Mouse (Mus musculus) frontal cortex, postnatal 10 days (tissue): ENCODE results near the gene Tma7.

Experiments
- DNase-seq, 2 experiments: peaks; one replicate each; pipeline ENCODE4 v3.0.0; 2022; ENCODE audit warnings: low spot score in 2 of 2, mixed read lengths in 1 of 2

Gene Tma7

DNA sequence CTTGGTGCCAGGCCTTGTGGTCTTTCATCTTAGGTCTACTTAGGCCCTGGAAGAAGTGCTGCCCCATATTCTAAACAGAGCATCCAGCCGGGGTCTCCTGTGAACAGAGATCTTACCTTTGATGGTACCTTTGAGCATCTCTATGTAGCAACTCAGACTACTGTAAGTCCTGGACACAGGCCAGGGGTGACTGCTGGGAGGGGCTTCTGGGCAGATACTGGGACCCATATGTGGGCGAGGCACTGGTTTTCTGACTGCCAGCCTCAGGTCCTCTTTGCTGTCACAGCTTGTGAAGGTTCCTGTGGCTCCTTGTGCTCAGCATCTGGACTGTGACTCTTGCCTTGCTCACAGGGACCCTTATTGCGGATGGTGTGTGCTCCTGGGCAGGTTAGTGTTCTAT is 20.2 kb upstream of the Tma7 start:
- no peak for DNase-seq

DNA sequence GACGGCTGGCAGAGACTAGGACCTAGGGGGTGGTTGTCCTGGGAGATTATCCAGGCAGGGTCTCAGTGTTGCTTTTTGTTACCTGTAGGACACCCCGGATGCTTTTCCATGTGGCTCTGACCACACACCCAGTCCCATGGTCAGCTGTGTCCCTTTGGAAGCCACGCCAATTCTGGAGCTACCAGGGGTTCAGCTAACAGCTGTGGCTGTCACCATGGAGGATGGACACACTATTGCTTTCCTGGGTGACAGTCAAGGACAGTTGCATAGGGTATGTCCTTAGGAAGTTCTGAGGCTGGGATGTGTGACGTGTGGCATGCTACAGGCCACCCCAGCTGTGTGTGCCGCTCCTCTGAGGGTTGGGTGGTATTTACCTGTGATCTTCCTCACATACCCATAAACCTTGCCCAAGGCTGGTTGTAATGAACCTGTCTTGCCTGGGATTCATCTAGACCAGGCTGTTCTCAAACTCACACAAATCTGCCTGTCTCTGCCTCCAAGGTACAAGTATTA is 19.6 kb upstream of the Tma7 start:
- DNase-seq = no peak

DNA sequence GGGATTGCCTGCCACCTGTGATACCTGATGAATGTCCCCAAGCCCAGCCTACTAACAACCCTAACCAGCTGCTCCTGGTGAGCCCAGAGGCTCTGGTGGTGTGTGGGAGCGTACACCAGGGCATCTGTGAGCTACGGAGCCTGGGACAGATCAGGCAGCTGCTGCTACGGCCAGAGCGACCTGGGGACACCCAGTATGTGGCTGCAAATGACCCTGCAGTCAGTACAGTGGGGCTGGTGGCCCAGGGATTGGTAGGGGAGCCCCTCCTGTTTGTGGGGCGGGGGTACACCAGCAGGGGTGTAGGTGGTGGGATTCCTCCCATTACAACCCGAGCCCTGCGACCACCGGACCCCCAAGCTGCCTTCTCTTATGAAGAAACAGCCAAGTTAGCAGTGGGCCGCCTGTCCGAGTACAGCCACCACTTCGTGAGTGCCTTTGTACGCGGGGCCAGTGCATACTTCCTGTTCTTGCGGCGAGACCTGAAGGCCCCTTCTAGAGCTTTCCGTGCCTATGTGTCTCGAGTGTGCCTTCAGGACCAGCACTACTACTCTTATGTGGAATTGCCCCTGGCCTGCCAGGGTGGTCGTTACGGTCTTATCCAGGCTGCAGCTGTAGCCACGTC is 18.0 kb upstream of the Tma7 start:
- DNase-seq = no peak

DNA sequence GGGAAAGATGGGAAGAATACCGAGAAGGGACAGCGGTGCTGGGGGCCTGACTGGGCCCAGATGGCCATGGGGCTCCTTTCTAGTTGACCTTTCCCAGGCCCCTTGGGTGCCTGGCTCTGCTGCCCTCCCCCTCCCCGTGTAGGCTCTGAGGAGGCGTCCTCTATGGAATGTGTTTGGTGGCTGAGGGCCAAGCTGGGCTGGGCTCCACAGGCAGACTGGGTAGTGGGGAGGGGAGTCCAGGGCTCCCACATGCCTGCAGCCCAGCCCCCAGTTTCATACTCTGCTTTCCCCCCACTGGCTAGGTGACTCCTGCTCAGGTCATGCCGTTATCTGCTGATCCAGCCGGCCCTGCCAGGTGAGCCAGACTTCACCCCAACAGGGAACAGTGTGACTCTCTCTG is 16.6 kb upstream of the Tma7 start:
- peak; percentile 40 to 52 for DNase-seq

DNA sequence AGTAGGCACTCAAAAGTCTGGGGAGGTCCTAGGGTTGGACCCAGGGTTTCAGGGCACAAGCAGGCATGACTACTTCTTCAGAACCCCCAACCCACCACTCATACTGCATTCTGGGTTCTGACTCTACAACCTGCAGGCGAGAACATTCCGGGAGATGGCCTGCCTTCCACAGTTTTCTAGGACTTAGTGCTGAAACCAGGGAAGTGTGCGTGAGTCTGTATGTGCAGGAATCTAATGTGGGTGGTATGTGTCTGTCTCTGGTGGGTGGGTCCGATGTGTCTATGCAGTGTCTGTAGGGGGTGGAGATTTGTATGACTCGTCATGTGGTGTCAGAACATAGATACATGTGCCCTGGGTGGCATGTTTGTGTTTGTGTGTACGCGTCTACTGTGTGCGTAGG is 16.0 kb upstream of the Tma7 start:
- no peak for DNase-seq

DNA sequence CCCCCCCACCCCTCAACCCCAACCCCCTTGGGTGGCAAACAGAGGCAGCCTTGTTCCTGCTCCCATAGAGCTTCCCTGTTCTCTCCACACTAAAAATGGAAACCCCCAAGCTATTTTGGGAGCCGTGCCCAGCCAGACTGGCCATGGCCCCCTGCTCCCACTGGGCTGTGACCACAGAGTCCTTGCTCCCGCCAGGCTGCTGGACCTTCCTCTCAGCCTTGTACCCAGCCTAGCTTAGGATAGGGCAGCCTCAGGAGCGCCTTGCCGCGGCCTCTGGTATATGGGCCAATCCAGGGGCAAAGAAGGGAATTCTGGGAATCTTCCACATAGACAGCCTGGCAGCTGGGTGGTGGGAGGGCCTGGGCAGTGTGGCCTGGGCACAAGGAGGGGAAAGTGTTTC is 15.4 kb upstream of the Tma7 start:
- DNase-seq = peak; percentile 73

DNA sequence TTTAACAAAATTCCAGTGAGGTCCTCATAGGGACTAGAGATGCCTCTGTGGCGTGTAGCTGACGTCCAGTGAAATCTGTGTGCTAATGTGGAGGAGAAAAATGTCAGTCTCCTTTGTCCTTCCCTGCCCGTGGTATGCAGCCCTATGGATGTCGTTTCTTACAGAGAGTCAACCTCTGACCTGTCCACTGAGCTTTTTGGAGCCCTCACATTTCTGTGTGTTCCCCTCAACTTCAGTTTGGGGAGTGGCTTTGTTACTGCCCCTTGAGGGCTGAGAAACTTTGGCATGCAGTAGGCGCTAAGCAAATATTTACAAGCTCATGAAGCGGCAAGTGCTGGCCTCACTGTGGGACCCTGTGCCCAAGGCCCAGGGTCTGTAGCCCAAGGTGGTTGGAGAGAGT is 14.9 kb upstream of the Tma7 start:
- no peak for DNase-seq

DNA sequence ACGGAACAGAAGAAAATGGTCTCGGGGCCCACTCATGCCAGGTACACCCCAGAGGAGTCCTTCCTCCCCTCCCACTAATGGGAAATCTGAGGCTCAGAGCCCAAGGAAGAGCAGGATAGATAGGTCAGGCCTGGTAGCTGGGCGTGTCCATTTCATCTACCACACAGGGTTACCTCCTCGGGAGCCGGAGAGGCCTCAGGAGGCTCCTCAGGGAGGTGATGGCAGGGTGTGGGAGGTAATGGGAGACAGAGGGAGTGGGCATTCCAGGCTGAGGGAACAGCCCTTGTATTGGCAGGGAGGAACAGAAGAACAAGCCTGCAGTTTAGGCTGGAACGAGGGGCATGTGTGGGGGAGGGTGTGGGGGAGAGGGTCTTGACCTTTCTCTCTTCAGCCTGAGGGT is 14.5 kb upstream of the Tma7 start:
- no peak for DNase-seq

DNA sequence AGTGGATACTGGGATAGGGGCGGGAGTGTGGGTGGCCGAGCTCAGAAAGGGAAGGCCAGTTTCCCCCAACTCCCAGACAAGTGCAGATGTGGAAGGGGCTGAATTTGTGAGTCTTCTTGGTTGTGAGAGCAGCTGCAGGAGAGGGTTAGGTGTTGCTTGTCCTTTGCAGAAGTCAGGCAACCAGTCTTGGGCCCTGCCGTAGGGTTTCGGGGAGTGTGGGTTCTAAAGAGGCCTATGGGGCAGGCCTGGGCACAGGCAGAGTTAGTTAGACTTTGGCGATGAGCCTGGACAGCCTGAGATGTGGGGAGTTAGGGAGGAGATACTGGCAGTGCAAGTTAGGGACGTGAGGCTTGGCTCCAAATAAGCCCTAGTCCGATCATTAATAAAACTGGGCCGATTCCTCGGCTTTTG is 13.9 kb upstream of the Tma7 start:
- DNase-seq = no peak

DNA sequence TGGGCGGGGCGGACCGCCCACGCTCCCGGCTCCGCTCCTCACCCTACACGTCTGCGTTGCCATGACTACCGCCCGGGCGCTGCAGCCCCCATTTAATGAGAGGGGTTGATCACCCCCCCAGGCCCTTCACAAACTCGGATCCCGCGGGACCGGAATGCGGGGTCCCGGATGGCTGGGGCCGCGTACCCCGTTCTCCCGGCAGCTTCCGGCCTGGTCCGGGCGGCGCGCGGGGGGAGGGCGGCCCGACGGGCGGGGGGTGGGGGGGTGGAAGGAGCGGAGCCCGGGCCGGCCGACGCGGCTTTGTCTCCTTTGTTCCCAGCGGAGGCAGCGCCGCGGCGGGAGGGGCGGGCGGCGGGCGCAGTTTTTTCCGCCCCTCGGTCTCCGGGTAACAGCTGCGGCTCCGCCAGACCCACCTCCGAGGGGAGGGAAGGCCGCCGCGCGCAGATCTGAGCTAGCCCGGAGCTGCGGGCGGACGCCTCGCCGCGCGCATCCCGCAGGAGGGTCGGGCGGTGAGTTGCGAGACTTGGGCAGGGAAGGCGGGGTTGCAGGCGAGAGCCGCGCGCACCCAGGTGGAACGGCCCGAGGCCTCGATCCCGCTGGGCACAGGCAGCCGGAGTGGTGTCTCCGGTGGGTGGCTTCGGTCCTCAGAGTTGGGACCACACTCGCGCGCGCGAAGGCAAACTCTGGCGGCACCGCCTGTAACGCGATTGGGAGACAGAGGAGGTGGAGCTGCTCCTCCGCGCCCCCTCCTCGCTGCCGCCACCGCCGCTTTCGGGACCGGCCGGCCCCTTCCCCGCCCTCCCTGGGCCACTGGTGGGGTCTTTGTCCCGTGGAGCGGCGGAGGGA is 13.0 kb upstream of the Tma7 start, which contains the start of gene Plxnb1:
Gene Plxnb1, plus strand, starts transcription at position 253 of the 846 bp plus-strand sequence.
- peak in 1 of 2 experiments; percentile 80 for DNase-seq

DNA sequence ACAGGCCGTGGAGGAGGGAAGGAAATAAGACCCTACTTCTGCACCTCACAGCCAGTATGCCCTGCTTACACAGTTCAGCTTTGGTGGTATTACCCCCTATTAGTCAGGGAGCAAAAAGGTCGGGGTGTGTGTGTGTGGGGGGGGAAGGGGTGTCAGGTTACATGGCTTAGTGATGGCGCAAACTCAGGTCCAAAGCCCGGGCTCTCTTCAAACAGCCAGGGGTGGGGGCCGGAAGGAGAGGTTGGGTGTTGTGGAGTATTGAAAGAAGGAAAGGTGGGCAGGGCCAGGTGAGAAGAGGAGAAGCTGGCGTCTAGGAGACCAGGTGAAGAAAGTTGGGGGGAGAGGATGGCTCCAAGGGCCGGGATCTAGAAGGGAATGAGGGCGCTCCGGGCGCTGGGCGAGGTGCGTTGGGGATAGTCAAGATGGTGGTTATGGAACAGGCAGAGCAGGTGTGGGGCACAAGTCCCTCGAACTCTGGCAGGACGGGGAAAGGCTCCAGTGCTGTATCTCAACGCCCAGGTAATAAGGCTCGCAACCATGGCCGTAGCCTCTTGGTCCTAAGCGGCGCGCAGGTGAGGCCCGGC is 12.3 kb upstream of the Tma7 start:
- no peak for DNase-seq

DNA sequence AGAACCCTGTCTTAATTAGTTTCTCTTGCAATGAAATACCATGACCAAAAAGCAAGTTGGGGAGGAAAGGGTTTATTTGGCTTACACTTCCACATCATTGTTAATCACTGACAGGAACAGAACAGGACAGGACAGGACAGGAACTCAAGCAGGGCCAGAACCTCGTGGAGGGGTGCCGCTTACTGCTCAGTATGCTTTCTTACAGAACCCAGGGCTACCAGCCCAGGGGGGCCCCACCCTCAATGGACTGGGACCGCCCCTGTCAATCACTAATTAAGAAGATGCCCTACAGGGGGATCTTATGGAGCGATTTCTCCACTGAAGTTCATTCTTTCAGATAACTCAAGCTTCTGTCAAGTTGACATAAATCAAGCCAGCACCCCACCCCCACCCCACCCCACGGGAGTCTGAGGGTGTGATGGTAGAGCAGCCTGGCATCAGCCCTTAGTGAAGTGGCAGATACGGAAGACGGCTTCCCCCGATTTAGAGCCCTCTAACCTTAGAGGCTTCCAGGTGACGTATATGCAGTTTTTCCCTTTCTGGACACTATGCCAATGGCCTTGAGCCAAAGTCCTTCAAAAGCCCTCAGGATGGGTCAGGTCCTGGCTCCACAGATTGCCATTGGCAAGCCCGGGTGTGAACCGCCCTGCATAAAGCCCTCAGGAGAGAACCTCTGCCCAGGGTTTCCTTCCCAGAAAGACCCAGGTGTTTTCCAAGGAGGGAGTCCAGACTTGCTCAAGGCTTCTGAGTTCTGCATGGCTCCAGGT is 11.6 kb upstream of the Tma7 start:
- DNase-seq = no peak

DNA sequence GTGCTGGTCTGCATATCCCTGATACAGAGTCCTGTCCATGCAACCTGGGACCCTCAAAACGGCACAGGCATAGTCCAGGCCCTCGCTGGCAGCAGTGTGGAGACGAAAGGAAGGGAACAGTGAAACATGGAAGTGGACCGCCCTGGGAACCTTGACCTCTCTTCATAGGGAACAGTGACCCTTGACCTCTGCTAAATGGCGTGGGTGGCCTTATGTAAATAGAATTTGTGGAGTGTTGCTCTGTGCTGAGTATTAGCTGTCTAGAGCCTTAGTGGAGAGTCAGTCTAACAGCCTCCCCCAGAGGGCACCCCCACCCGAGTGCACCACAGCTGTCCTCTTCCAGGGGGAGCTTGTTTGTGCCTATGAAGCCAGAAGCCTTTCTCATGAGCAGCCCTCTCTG is 10.4 kb upstream of the Tma7 start:
- no peak for DNase-seq

DNA sequence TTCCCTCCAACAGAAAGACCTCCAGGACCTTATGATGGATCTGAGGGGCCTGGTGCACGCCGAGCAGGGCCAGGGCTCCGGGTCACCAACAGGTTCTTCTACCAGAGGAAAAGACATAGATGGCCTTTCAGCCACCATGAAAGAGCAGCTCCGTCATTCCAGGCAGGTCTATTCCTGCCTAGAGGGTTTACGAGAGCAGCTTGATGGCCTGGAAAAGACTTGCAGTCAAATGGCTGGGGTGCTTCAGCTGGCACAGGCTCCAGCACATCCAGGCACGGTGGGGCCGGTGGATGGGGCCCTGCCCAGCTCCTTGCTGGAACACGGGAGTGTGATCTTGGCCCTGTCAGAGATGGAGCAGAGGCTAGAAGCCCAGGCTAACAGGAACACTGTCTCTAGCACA is 9.4 kb upstream of the Tma7 start:
- no peak for DNase-seq

DNA sequence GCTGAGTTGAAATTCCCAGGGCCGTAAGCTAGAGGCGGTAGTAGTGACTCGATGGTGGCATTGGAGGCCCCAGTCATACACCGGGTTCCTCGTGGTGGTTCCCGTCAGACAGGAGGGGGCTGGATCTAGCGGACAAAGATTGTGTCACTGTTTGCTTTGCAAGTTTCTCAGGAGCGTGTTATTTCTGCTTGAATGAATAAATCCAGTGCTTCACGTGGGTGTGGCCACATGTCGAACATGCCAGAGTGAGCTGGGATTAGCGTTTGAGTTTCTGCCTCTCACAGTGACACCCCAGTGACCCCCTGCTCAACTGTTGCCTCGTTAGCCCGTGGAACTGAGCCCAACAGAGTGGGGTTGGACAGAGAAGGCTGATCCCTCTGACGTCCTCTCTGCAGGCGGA is 8.1 kb upstream of the Tma7 start:
- DNase-seq = no peak

DNA sequence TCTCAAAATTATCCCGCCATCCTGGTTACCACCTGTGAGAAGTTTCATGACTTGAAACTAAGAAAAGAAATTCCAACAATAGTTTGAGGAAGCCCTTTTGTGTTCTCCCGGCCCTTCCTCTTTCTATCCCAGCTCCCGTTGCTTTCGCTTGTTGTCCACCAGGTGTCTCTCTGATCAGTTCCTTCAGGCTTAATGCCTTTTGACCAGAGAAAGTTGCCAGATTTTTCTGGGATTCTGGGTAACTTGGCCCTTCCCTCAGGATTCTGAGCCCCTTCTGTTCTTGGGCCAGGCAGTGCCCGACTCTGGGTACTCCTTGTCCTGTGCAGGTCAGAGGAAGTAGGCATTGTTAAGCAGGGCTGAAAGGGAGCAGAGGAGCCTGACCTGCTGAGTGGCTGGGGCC is 5.6 kb upstream of the Tma7 start:
- DNase-seq = no peak

DNA sequence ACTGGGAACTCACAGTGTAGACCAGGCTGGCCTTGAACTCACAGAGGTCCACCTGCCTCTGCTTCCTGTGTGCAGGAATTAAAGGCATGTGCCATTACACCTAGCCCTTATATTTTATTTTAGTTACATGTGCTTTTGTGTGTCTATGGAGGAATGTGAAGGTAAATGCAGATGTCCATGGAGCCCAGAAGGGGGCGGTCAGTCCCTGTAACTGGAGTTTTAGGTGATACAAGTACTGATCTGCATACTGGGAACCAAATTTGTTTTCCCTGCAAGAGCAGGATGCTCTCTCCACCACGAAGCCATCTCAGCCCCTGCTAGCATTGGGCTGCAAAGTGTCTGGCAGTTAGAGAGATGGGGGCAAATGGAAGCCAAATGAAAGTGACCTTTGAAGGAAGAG is 2.5 kb upstream of the Tma7 start:
- no peak for DNase-seq

DNA sequence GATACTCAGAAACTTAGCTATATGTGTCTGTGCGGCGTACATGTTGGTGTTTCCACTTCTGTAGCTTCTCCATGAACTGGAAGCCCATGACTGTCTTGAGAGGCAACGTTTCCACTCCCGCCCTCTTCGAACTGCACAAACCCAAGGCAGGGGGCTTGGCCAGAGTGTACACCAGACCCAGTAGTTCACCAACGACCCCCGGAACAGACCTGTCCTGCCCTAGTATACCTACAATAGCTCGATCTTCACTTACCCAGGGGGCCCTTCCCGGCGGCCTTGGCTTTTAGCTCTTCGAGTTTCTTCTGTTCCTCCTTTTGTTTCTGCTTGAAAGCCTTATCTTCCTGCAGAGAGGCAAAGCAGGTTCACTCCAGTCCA is 651 bp downstream of the Tma7 start:
- DNase-seq = no peak

DNA sequence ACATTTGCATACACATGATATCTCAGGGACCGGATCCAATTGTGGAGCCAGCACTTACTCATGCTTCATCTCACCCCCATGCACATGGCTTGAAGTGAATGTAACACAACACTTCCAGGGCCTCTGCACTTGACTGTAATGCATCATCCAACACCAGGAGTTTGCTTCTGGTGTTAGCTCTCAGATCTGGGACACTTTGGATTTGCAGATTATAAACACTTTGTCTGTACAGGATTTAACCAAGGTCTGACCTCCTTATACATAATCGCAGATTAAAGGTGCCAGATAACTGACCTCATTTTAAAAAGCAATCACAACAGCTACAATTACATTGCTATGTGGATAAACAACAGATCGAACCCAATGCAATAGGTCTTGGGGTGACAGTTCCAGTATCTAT is 1.9 kb downstream of the Tma7 start:
- no peak for DNase-seq

DNA sequence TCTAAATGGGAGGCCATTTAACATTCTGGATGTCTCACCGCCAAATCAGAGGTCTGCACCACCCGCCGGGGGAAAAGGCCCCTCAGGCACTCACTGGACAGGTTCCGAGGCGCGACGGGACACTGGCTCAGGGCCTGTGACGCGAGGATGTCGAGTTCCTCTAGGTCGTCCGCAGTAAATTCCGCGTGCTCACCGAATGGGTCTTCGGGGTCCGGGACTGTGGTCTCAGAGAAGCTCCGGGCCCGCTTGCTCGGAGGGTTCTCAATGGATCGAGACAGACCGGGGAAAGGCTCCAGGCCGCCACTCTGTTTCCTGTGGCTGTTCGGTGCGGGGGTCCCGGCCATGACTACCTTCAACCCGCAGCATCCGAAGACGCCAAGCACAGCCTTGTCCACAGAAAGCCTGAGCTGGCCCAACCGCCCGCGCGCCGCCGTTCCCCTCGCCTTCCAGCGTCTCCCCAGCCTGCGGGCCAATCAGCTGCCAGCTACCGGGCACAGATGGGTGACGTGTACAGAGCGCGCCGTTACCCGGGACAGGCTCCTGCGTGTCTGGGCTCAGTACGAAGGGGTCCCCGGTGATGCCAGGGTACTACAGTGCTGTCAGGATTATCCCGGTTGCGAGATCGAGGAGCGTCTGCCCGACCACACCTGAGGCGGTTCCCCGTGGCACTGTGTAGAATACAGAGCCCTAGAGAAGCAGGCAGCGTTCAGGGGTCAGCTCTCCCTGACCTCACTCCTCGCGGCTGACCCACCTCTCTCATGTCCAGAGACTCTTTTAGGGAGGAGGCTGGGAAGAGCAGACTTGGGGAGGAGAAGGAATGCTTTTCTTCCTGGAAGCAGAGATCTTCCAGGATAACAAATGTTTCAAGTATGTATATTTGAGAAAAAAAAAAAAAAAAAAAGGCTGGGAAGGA is 8.5 kb downstream of the Tma7 start, which contains the start of gene Atrip:
Gene Atrip, minus strand, starts transcription at position 464 of the 913 bp plus-strand sequence.
- DNase-seq = peak; percentile 87 to 95
